In the genomic region with DNA sequence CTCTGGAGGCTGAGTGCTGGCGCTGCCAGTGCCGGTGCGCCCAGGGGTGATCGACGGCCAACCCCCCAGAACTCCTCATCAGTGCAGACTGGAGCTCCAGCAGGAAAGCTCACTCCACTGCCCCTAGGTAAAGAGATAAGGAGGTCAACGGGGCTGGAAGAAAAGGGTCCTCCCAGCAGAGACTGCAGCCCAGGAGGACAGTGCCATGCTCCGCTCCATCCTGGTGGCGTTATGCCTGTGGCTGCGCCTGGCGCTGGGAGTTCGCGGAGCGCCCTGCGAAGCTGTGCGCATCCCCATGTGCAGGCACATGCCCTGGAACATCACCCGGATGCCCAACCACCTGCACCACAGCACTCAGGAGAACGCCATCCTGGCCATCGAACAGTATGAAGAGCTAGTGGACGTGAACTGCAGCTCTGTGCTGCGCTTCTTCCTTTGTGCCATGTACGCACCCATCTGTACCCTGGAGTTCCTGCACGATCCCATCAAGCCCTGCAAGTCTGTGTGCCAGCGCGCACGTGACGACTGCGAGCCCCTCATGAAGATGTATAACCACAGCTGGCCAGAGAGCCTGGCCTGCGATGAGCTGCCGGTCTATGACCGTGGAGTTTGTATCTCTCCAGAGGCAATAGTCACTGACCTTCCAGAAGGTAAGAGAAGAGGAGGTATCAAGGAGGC, we compare ENCODE assay signal across 7 mouse cellular contexts. TPM values are rescaled to one million over a fixed set of nuclear protein-coding genes. Genes with fewer than 3 reads are reported as not detected.
DNase-seq lines count a peak whose midpoint lies in the region; ATAC-seq and TF ChIP-seq lines count a peak whose summit lies in the region.

No protein-coding gene starts in this region.

- H3K27ac ChIP-seq in liver, adult 2 months (replicated peaks; ENCODE audit: insufficient read depth, low read depth, low read length) = no peak overlapping the region
- no peak overlapping the region for H3K27ac ChIP-seq in forebrain, embryonic 11.5 days (ENCODE audit: low read depth, low read length)
- no peak overlapping the region for H3K27ac ChIP-seq in limb, embryonic 10.5 days
- H3K27ac ChIP-seq in olfactory bulb, adult 2 months (ENCODE audit: insufficient read depth, low read depth, low read length) = no peak overlapping the region

- H3K4me1 ChIP-seq in liver, adult 2 months (ENCODE audit: control insufficient read depth, insufficient read depth, low read length) = peaks cover 6% of the 10 kb centered on the region; the same call in 1 of the 2 replicates
- H3K4me1 ChIP-seq in forebrain, embryonic 11.5 days (replicated peaks; ENCODE audit: control insufficient read depth, insufficient read depth, low read length) = 0 out of 2 replicates have a peak, but pooled peaks cover 4% of the 10 kb centered on the region
- H3K4me1 ChIP-seq in limb, embryonic 10.5 days = peaks cover 21% of the 10 kb centered on the region
- H3K4me1 ChIP-seq in olfactory bulb, adult 2 months (ENCODE audit: control insufficient read depth, insufficient read depth, low read length) = peaks cover 11% of the 10 kb centered on the region

- peak overlapping the region; percentile 32; the same call in 1 of the 2 replicates for H3K9ac ChIP-seq in liver, adult 2 months (ENCODE audit: low read depth, low read length)
- peak overlapping the region; percentile 62 for H3K9ac ChIP-seq in forebrain, embryonic 11.5 days (ENCODE audit: low read length)

- H3K4me2 ChIP-seq in forebrain, embryonic 11.5 days (ENCODE audit: low read depth, low read length, severe bottlenecking) = peak overlapping the region; percentile 83

- peak; percentile 31 for ATAC-seq in forebrain, embryonic 11.5 days (replicated peaks; ENCODE audit: low FRiP score)

- TF ChIP-seq POLR2A in liver, adult 2 months (IDR thresholded peaks at IDR 0.05; ENCODE audit: extremely low read depth, insufficient read depth, low read length) = no peak
- TF ChIP-seq POLR2A in olfactory bulb, adult 2 months (IDR thresholded peaks at IDR 0.05; ENCODE audit: insufficient read depth, low read depth, low read length) = no peak

- H3K36me3 ChIP-seq in liver, adult 2 months (ENCODE audit: control insufficient read depth, insufficient read depth, low read length) = no peaks in the 10 kb centered on the region
- no peaks in the 10 kb centered on the region for H3K36me3 ChIP-seq in forebrain, embryonic 11.5 days (ENCODE audit: control insufficient read depth, insufficient read depth, low read length)
- H3K36me3 ChIP-seq in limb, embryonic 10.5 days = no peaks in the 10 kb centered on the region

- no peaks in the 10 kb centered on the region for H3K79me2 ChIP-seq in liver, adult 2 months (ENCODE audit: control insufficient read depth, insufficient read depth, low read length)

- WGBS in liver, adult 2 months = 28% methylated on average over 30 of the region's 30 CpGs
- WGBS in forebrain, embryonic 11.5 days = 23% methylated on average over 30 of the region's 30 CpGs
- 22% methylated on average over 30 of the region's 30 CpGs for WGBS in limb, embryonic 10.5 days
- WGBS in olfactory bulb, adult 2 months = 18% methylated on average over 30 of the region's 30 CpGs

- no peak for TF ChIP-seq CTCF in liver, adult 2 months (IDR thresholded peaks at IDR 0.05; ENCODE audit: low read depth, low read length)
- no peak for TF ChIP-seq CTCF in olfactory bulb, adult 2 months (IDR thresholded peaks at IDR 0.05; ENCODE audit: insufficient read depth, low read depth, low read length)

- no peaks in the 10 kb centered on the region for H3K9me3 ChIP-seq in forebrain, embryonic 11.5 days (ENCODE audit: control insufficient read depth, low read length)
- H3K9me3 ChIP-seq in limb, embryonic 10.5 days (replicated peaks) = no peaks in the 10 kb centered on the region

- H3K27me3 ChIP-seq in liver, adult 2 months (ENCODE audit: control insufficient read depth, insufficient read depth, low read length) = peaks cover 5% of the 10 kb centered on the region
- H3K27me3 ChIP-seq in forebrain, embryonic 11.5 days (ENCODE audit: control insufficient read depth, insufficient read depth, low read length) = peaks cover 3% of the 10 kb centered on the region; the same call in 1 of the 2 replicates
- peaks cover 39% of the 10 kb centered on the region for H3K27me3 ChIP-seq in limb, embryonic 10.5 days (ENCODE audit: low read depth, poor library complexity, severe bottlenecking)

- peak overlapping the region; percentile 51; the same call in 1 of the 2 replicates for H3K4me3 ChIP-seq in liver, adult 2 months (ENCODE audit: insufficient read depth, low read depth, low read length)
- peak overlapping the region; percentile 44 for H3K4me3 ChIP-seq in forebrain, embryonic 11.5 days (ENCODE audit: low read depth, low read length)
- peak overlapping the region; percentile 55 for H3K4me3 ChIP-seq in limb, embryonic 10.5 days
- H3K4me3 ChIP-seq in olfactory bulb, adult 2 months (ENCODE audit: insufficient read depth, low read depth, low read length) = peak overlapping the region; percentile 53

- no peak for DNase-seq in liver, adult 2 months (ENCODE audit: extremely low read depth, low read depth, low spot score)
- DNase-seq in liver = no peak
- peak; percentile 28 for DNase-seq in cerebellum, adult 9-11 months
- peak; percentile 57 for DNase-seq in forebrain, embryonic 11.5 days (ENCODE audit: low spot score)
- DNase-seq in limb, embryonic 10.5 days (ENCODE audit: low spot score) = peak; percentile 44
- DNase-seq in urinary bladder, adult 2 months (ENCODE audit: low spot score) = no peak

RNA-seq across cellular contexts. Expression of a gene that starts 0.5 kb away (rescaled TPM):
- total RNA-seq in liver, adult 2 months (2014; rRNA removed) = 0.09 and 0.20 TPM in 2 replicates
- 0.02 TPM in 1 of 2 replicates, not detected in the other for polyA plus RNA-seq in liver, adult 2 months (2012; rRNA removed)
- 2.2 and 3.3 TPM in 2 replicates for polyA plus RNA-seq in forebrain, embryonic 11.5 days (2014; fragmentation: Nextera tagmentation; extraction: Ambion mirVana)
- 0.15 and 0.31 TPM in 2 replicates for polyA plus RNA-seq in limb, embryonic 10.5 days (2016; fragmentation: Nextera tagmentation; extraction: Ambion mirVana)
- not detected in 2 replicates for polyA plus RNA-seq in olfactory bulb, adult 2 months (2012; ENCODE audit: insufficient read depth, insufficient read length, low replicate concordance, missing spikeins)
- 24.2 and 27.8 TPM in 2 replicates for polyA plus RNA-seq in urinary bladder, adult 2 months (2012; rRNA removed)

RNA-seq across cellular contexts. Expression of a gene that starts 3.6 kb away (rescaled TPM):
- total RNA-seq in liver, adult 2 months (2014; rRNA removed) = 0.47 and 0.65 TPM in 2 replicates
- 0.16 and 0.80 TPM in 2 replicates for polyA plus RNA-seq in liver, adult 2 months (2012; rRNA removed)
- 23.4 and 26.0 TPM in 2 replicates for polyA plus RNA-seq in forebrain, embryonic 11.5 days (2014; fragmentation: Nextera tagmentation; extraction: Ambion mirVana)
- polyA plus RNA-seq in limb, embryonic 10.5 days (2016; fragmentation: Nextera tagmentation; extraction: Ambion mirVana) = 12.2 and 13.8 TPM in 2 replicates
- not detected in 2 replicates for polyA plus RNA-seq in olfactory bulb, adult 2 months (2012; ENCODE audit: insufficient read depth, insufficient read length, low replicate concordance, missing spikeins)
- polyA plus RNA-seq in urinary bladder, adult 2 months (2012; rRNA removed) = 26.2 and 27.6 TPM in 2 replicates

Comparison
In these comparisons a context has a peak if more than half of its experiments do, and no peak if none do; other contexts are left out.
1. DNase-seq: peak in cerebellum, adult 9-11 months (single experiment), forebrain, embryonic 11.5 days (single experiment) and limb, embryonic 10.5 days (single experiment); none in liver, adult 2 months (single experiment), liver (single experiment) and urinary bladder, adult 2 months (single experiment).
2. Peak in every context shown above with its lines, with median percentiles within 50 percentile points of each other: H3K4me3 ChIP-seq.